Mouse (Mus musculus) forebrain, embryonic 16.5 days (tissue): Measurements from ENCODE around the gene Itgb5. TPM values are rescaled to one million over a fixed set of nuclear protein-coding genes. Genes with fewer than 3 reads are reported as not detected.

Source experiments
- ATAC-seq: fragments of 200-750 bp; cut with Nextera tagmentation; 2 replicates; pipeline ENCODE4 v1.8.0; 2017; ENCODE audit warnings: mild to moderate bottlenecking, moderate library complexity
- H3K27ac ChIP-seq: fragments of 300-500 bp; sonication (generic); 2 replicates; pipeline ENCODE4 v1.5.1; 2014; ENCODE audit warnings: low read length, control low read depth
- H3K27me3 ChIP-seq: fragments of 300-500 bp; sonication (generic); replicated peaks from 2 replicates; pipeline ENCODE4 v1.6.1; 2014; ENCODE audit warnings: low read length; ENCODE audit not compliant: control insufficient read depth, insufficient read depth
- H3K36me3 ChIP-seq: fragments of 300-500 bp; sonication (generic); 2 replicates; pipeline ENCODE4 v1.6.1; 2014; ENCODE audit not compliant: control insufficient read depth, insufficient read depth
- H3K4me1 ChIP-seq: fragments of 300-500 bp; sonication (generic); replicated peaks from 2 replicates; pipeline ENCODE4 v1.6.1; 2014; ENCODE audit warnings: low read length; ENCODE audit not compliant: control insufficient read depth, insufficient read depth
- H3K4me2 ChIP-seq: fragments of 300-500 bp; sonication (generic); 2 replicates; pipeline ENCODE4 v1.6.1; 2014; ENCODE audit warnings: mild to moderate bottlenecking, low read length, control low read depth
- H3K4me3 ChIP-seq: fragments of 300-500 bp; sonication (generic); replicated peaks from 2 replicates; pipeline ENCODE4 v1.5.1; 2014; ENCODE audit warnings: mild to moderate bottlenecking, low read length, control low read depth
- H3K9ac ChIP-seq: fragments of 300-500 bp; sonication (generic); replicated peaks from 2 replicates; pipeline ENCODE4 v1.6.1; 2014; ENCODE audit warnings: low read depth, low read length, control low read depth
- H3K9me3 ChIP-seq: fragments of 300-500 bp; sonication (generic); 2 replicates; pipeline ENCODE4 v1.6.1; 2016; ENCODE audit warnings: low read length; ENCODE audit not compliant: control insufficient read depth
- WGBS: fragments of 180-500 bp; shearing (Covaris S2); extraction: QIAGEN DNeasy Blood & Tissue Kit; methylation state at CpG from one replicate; pipeline ENCODE4 v1.1.7; 2014; 5-methylcytosine and 5-hydroxymethylcytosine counted together
- polyA plus RNA-seq: library from polyadenylated mRNA; unstranded; fragments of >200 nt; fragmentation: Nextera tagmentation; extraction: Ambion mirVana; gene quantifications from 2 replicates; pipeline ENCODE4 v1.2.1, GENCODE M21; 2015

Itgb5 gene
- polyA plus RNA-seq, 1 experiment from 2014 or later, result 7.7 TPM

- Histone ChIP-seq H3K4me2 (no peak overlapping the region), H3K4me1 (no peaks in the 10 kb centered on the region), H3K27me3 (no peaks in the 10 kb centered on the region), H3K9ac (no peak overlapping the region), H3K4me3 (no peak overlapping the region), H3K36me3 (no peaks in the 10 kb centered on the region), H3K27ac (no peak overlapping the region), H3K9me3 (no peaks in the 10 kb centered on the region)
- 28% methylated on average over 4 of the region's 4 CpGs for WGBS
- no peak for ATAC-seq
These were observed 14.7 kb downstream of the Itgb5 start for GRCm38 (mm10) chr16:33844150-33844611.

GRCm38 (mm10) chr16:33844866-33845265 is 15.4 kb downstream of the Itgb5 start:
- no peak for ATAC-seq

GRCm38 (mm10) chr16:33853271-33853670 is 23.8 kb downstream of the Itgb5 start:
- H3K9me3 ChIP-seq, result no peaks in the 10 kb centered on the region
- no peaks in the 10 kb centered on the region for H3K27me3 ChIP-seq
- H3K9ac ChIP-seq, result no peak overlapping the region
- H3K27ac ChIP-seq, result no peak overlapping the region
- no peak overlapping the region for H3K4me2 ChIP-seq
- H3K4me3 ChIP-seq, result no peak overlapping the region
- no peaks in the 10 kb centered on the region for H3K36me3 ChIP-seq
- H3K4me1 ChIP-seq, result no peaks in the 10 kb centered on the region
- ATAC-seq, result no peak

More at GRCm38 (mm10) chr16:33844866-33845265, 15.4 kb downstream of the Itgb5 start:
- H3K27me3 ChIP-seq, result no peaks in the 10 kb centered on the region
- no peak overlapping the region for H3K4me2 ChIP-seq
- H3K9ac ChIP-seq, result no peak overlapping the region
- no peaks in the 10 kb centered on the region for H3K36me3 ChIP-seq
- no peak overlapping the region for H3K4me3 ChIP-seq
- no peaks in the 10 kb centered on the region for H3K9me3 ChIP-seq
- H3K27ac ChIP-seq, result no peak overlapping the region
- WGBS, result 72% methylated on average over 6 of the region's 6 CpGs
- H3K4me1 ChIP-seq, result no peaks in the 10 kb centered on the region

- ATAC-seq, result no peak
- 82% methylated on average over 2 of the region's 2 CpGs for WGBS
These were observed 29.3 kb downstream of the Itgb5 start for GRCm38 (mm10) chr16:33858766-33859165.

DNA sequence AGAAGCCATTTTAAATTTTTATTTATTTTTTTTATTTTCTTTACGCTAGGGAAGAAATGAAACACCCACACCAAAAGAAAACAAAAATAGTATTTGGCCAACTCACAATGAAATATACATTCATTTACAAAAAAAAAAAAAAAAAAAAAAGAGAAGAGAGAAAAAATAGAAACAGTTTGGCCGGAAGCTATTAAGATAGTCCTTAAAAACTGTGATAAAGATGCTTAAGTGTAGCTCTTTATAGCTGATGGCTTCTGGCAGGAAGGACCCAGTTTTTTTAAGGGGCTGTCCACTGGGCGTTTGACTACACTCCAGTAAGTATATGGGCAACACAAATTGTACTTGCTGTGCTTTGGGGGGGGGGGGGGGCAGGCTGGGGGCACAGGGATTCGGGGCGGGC is 29.9 kb downstream of the Itgb5 start:
- H3K4me1 ChIP-seq, result peaks cover 10% of the 10 kb centered on the region
- no peaks in the 10 kb centered on the region for H3K27me3 ChIP-seq
- H3K27ac ChIP-seq, result no peak overlapping the region
- 40% methylated on average over 5 of the region's 5 CpGs for WGBS
- no peak overlapping the region for H3K4me2 ChIP-seq
- H3K9me3 ChIP-seq, result no peaks in the 10 kb centered on the region
- no peaks in the 10 kb centered on the region for H3K36me3 ChIP-seq
- no peak overlapping the region for H3K4me3 ChIP-seq
- no peak for ATAC-seq
- no peak overlapping the region for H3K9ac ChIP-seq

More at GRCm38 (mm10) chr16:33858766-33859165, 29.3 kb downstream of the Itgb5 start:
- no peak overlapping the region for H3K27ac ChIP-seq
- no peaks in the 10 kb centered on the region for H3K36me3 ChIP-seq
- H3K27me3 ChIP-seq, result no peaks in the 10 kb centered on the region
- no peaks in the 10 kb centered on the region for H3K9me3 ChIP-seq
- H3K9ac ChIP-seq, result no peak overlapping the region
- peaks cover 10% of the 10 kb centered on the region for H3K4me1 ChIP-seq
- no peak overlapping the region for H3K4me2 ChIP-seq
- no peak overlapping the region for H3K4me3 ChIP-seq

DNA sequence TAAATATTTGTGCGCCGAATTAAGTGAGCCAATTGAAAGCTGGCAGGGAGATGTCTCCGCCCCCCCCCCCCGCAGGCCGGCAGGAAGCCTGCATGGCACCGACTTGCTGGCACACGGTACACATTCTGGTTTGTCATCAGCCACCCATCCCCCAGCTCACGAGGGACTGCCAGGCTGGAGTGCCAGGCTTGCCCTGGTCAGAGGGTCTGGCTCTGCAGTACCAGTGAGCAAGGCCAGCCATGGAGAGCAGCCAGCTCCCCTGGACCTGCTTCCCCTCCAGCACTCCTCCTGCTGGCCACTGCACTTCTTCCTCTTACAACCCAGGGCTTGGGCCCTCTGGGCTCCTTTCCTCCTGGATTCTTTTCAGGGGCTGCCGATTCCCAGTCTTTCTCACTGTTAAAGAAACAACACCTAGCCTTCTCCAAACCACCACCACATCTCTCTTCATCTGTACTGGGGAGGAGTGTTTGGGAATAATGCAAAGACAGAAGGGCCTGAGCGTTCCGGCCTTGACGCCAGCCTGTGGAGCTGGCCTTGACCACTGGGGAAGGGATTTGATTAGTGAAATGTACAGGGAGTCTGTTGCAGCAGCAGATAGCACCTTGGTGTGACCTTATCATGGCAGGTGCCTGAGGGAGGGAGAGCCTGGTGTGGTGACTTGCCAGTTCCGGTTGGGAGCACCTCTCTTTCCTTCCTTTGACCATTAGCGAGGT is 30.7 kb downstream of the Itgb5 start:
- peaks cover 10% of the 10 kb centered on the region for H3K4me1 ChIP-seq
- WGBS, result 34% methylated on average over 14 of the region's 14 CpGs
- no peaks in the 10 kb centered on the region for H3K36me3 ChIP-seq
- H3K27me3 ChIP-seq, result no peaks in the 10 kb centered on the region
- no peaks in the 10 kb centered on the region for H3K9me3 ChIP-seq
- H3K4me3 ChIP-seq, result no peak overlapping the region
- peak overlapping the region; percentile 29 for H3K4me2 ChIP-seq
- peak overlapping the region; percentile 37; the same call in 1 of the 2 replicates for H3K27ac ChIP-seq
- no peak overlapping the region for H3K9ac ChIP-seq
- peak; percentile 98 for ATAC-seq

GRCm38 (mm10) chr16:33862406-33862805 is 32.9 kb downstream of the Itgb5 start:
- H3K4me1 ChIP-seq, result peaks cover 10% of the 10 kb centered on the region
- no peak overlapping the region for H3K27ac ChIP-seq
- H3K9me3 ChIP-seq, result no peaks in the 10 kb centered on the region
- no peak overlapping the region for H3K4me3 ChIP-seq
- no peak overlapping the region for H3K4me2 ChIP-seq
- no peak for ATAC-seq
- WGBS, result 81% methylated on average over 4 of the region's 4 CpGs
- no peak overlapping the region for H3K9ac ChIP-seq
- H3K27me3 ChIP-seq, result no peaks in the 10 kb centered on the region
- H3K36me3 ChIP-seq, result no peaks in the 10 kb centered on the region

GRCm38 (mm10) chr16:33863208-33863751 is 33.8 kb downstream of the Itgb5 start:
- Histone ChIP-seq H3K4me1 (peaks cover 10% of the 10 kb centered on the region), H3K27me3 (no peaks in the 10 kb centered on the region), H3K27ac (no peak overlapping the region), H3K4me2 (no peak overlapping the region), H3K9me3 (no peaks in the 10 kb centered on the region), H3K4me3 (no peak overlapping the region), H3K9ac (no peak overlapping the region), H3K36me3 (no peaks in the 10 kb centered on the region)
- ATAC-seq, result no peak
- 67% methylated on average over 5 of the region's 5 CpGs for WGBS

DNA sequence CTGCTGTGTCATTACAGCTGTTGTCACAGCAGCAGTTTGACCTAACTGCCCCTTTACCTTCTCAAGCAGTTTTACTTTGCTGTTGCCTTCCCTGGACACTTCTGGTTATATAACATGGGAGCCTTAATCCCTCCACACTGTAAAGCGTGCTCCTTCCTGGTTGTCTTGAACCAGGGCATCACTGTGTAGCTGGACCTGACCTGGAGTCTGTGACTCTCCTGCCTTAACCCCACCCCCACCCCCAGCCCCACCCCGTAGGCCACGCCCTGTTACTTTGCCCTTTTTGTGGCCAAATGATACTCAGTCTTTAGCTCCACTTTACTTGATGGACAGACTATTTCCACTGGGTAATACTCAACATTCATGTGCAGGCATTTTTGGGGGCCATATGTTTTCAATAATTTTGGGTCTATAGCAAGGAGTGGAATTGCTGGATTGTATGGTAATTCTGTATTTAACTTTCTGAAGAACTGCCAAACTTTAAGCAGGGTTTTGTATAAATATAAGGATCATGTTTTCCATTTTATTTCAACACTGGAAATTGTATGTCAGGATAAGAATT is 40.8 kb downstream of the Itgb5 start:
- no peak overlapping the region for H3K27ac ChIP-seq
- ATAC-seq, result no peak
- 89% methylated on average over 3 of the region's 3 CpGs for WGBS

More for the DNA sequence above, 40.8 kb downstream of the Itgb5 start:
- Histone ChIP-seq H3K9me3 (no peaks in the 10 kb centered on the region), H3K4me2 (no peak overlapping the region), H3K27me3 (no peaks in the 10 kb centered on the region), H3K4me1 (peaks cover 12% of the 10 kb centered on the region), H3K9ac (no peak overlapping the region), H3K4me3 (no peak overlapping the region), H3K36me3 (no peaks in the 10 kb centered on the region)
